In genomic region chr2:27232376-27232775, GRCm38 (mm10) we compare ENCODE assay signal across 8 mouse cellular contexts. TPM values are rescaled to one million over a fixed set of nuclear protein-coding genes. Genes with fewer than 3 reads are reported as not detected.
DNase-seq lines count a peak whose midpoint lies in the region; ATAC-seq and TF ChIP-seq lines count a peak whose summit lies in the region.
"Had no signal": no experiment of that assay in that cellular context is flagged by ENCODE, and none has a peak within 500 bp of the region (broad histone marks: within the 10 kb centered on the region; RNA-seq: fewer than 3 reads in every experiment).

No protein-coding gene starts in this region.

- peak; percentile 43; the same call in 1 of the 2 replicates for ATAC-seq in heart, embryonic 15.5 days (replicated peaks; ENCODE audit: insufficient number of reproducible peaks, insufficient read depth, low FRiP score, low read depth)
- peak; percentile 74 for ATAC-seq in lung, embryonic 16.5 days (ENCODE audit: low read depth)

- no peaks in the 10 kb centered on the region for H3K27me3 ChIP-seq in heart, embryonic 15.5 days
- no peaks in the 10 kb centered on the region for H3K27me3 ChIP-seq in lung, embryonic 16.5 days (ENCODE audit: control insufficient read depth, insufficient read depth, low read depth, low read length)

- H3K9me3 ChIP-seq in heart, embryonic 15.5 days (replicated peaks) = no peaks in the 10 kb centered on the region
- no peaks in the 10 kb centered on the region for H3K9me3 ChIP-seq in lung, embryonic 16.5 days (ENCODE audit: control insufficient read depth, low read length)

- H3K27ac ChIP-seq in layer of hippocampus, adult 2 months = peak overlapping the region; percentile 75
- H3K27ac ChIP-seq in heart, embryonic 15.5 days = peak overlapping the region; percentile 28
- peak overlapping the region; percentile 21 for H3K27ac ChIP-seq in lung, embryonic 16.5 days (ENCODE audit: low read length)
- H3K27ac ChIP-seq: liver, embryonic 14.5 days had no signal

- H3K4me3 ChIP-seq in layer of hippocampus, adult 2 months = no peak overlapping the region
- H3K4me3 ChIP-seq in heart, embryonic 15.5 days = no peak overlapping the region
- H3K4me3 ChIP-seq in lung, embryonic 16.5 days (ENCODE audit: low read length) = no peak overlapping the region

- no peak overlapping the region for H3K4me2 ChIP-seq in heart, embryonic 15.5 days
- no peak overlapping the region for H3K4me2 ChIP-seq in lung, embryonic 16.5 days (ENCODE audit: low read depth, low read length)

- WGBS in heart, embryonic 15.5 days = 11% methylated on average over 7 of the region's 7 CpGs
- WGBS in lung, embryonic 16.5 days = 21% methylated on average over 7 of the region's 7 CpGs

- TF ChIP-seq CTCF in layer of hippocampus, adult 2 months (conservative IDR thresholded peaks at IDR 0.05) = no peak

- H3K4me1 ChIP-seq in heart, embryonic 15.5 days (replicated peaks) = peaks cover 19% of the 10 kb centered on the region
- H3K4me1 ChIP-seq in lung, embryonic 16.5 days (replicated peaks; ENCODE audit: control insufficient read depth, insufficient read depth, low read length) = peaks cover 4% of the 10 kb centered on the region

- H3K36me3 ChIP-seq in heart, embryonic 15.5 days = no peaks in the 10 kb centered on the region
- no peaks in the 10 kb centered on the region; the same call in 1 of the 2 replicates for H3K36me3 ChIP-seq in lung, embryonic 16.5 days (ENCODE audit: control insufficient read depth, insufficient read depth, low read length)

- DNase-seq in layer of hippocampus, adult 2 months (ENCODE audit: low spot score in 2 of 2) = peak; percentile 66 to 75
- DNase-seq in layer of hippocampus, postnatal 25 days (ENCODE audit: extremely low spot score in 1 of 2, low spot score in 1 of 2) = no peak
- peak; percentile 26 for DNase-seq in adrenal gland, postnatal 25 days
- no peak for DNase-seq in embryo, embryonic 10.5 days (ENCODE audit: low spot score)
- DNase-seq in thymus, postnatal 4 days = no peak

- H3K9ac ChIP-seq in heart, embryonic 15.5 days = no peak overlapping the region
- no peak overlapping the region for H3K9ac ChIP-seq in lung, embryonic 16.5 days (ENCODE audit: low read length)
- H3K9ac ChIP-seq: liver, embryonic 14.5 days had no signal

RNA-seq across cellular contexts. Expression of gene Sardh, which starts 15.8 kb away (rescaled TPM):
- 1 to 10 TPM; 5.3 to 6.3 TPM for total RNA-seq in layer of hippocampus, adult 2 months (2021)
- 10 to 100 TPM in 1 of 2 experiments, 1 to 10 TPM in 1; 9.8 to 11.0 TPM for total RNA-seq in layer of hippocampus, postnatal 25 days (2021)
- 8.3 and 17.7 TPM in 2 replicates for total RNA-seq in adrenal gland, postnatal 25 days (2021)
- 18.7 and 21.4 TPM in 2 replicates for polyA plus RNA-seq in heart, embryonic 15.5 days (2015; fragmentation: Nextera tagmentation; extraction: Ambion mirVana)
- 24.3 and 32.0 TPM in 2 replicates for polyA plus RNA-seq in lung, embryonic 16.5 days (2015; fragmentation: Nextera tagmentation; extraction: Ambion mirVana)

Comparison
In these comparisons a context has a peak if more than half of its experiments do, and no peak if none do; other contexts are left out.
1. DNase-seq: peak in layer of hippocampus, adult 2 months (2 of 2) and adrenal gland, postnatal 25 days (single experiment); none in layer of hippocampus, postnatal 25 days (0 of 2), embryo, embryonic 10.5 days (single experiment) and thymus, postnatal 4 days (single experiment).
2. H3K27ac ChIP-seq: peak in every context shown above with its lines; median percentile 75 in layer of hippocampus, adult 2 months; 28 in heart, embryonic 15.5 days; 21 in lung, embryonic 16.5 days.